Mouse (Mus musculus): ENCODE results near the gene Ppp2r3a. TPM values are rescaled to one million over a fixed set of nuclear protein-coding genes. Genes with fewer than 3 reads are reported as not detected.

The Ppp2r3a gene
- total RNA-seq, 2 experiments from 2014 or later = 29.0 to 30.9 TPM

- no peak for TF ChIP-seq CTCF (conservative IDR thresholded peaks at IDR 0.05)
- DNase-seq (ENCODE audit: low spot score in 2 of 2) = no peak
- Histone ChIP-seq H3K4me3 (no peak overlapping the region), H3K27ac (no peak overlapping the region)
These were observed 6.1 kb downstream of the Ppp2r3a start for GRCm38 (mm10) chr9:101245493-101245892.

DNA sequence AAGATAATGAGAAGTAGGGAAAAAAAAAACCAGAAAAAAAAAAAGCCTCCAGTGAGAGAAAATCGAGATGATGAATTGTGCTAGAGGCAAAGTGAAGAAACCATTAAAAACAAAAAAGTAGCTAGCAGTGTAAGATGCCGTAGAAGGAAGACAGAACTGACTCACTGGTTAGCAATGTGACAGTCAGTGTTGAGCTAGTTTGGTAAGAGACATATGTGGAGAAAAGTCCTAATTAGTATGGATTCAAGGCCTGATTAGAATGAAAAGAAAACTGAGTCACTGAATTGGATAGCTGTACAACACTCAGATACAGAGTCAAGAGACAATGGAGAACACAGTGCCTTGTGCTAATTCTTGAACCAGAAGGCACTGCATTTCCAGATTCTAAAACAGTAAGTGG, 7.9 kb downstream of the Ppp2r3a start:
- Histone ChIP-seq H3K27ac (peak overlapping the region; percentile 40; the same call in 1 of the 2 replicates), H3K4me3 (no peak overlapping the region)
- DNase-seq (ENCODE audit: low spot score in 2 of 2) = no peak
- TF ChIP-seq CTCF (conservative IDR thresholded peaks at IDR 0.05) = no peak

GRCm38 (mm10) chr9:101240161-101240560, 11.4 kb downstream of the Ppp2r3a start:
- DNase-seq (ENCODE audit: low spot score in 2 of 2) = no peak
- TF ChIP-seq CTCF (conservative IDR thresholded peaks at IDR 0.05) = no peak
- no peak overlapping the region for H3K27ac ChIP-seq
- no peak overlapping the region for H3K4me3 ChIP-seq

DNA sequence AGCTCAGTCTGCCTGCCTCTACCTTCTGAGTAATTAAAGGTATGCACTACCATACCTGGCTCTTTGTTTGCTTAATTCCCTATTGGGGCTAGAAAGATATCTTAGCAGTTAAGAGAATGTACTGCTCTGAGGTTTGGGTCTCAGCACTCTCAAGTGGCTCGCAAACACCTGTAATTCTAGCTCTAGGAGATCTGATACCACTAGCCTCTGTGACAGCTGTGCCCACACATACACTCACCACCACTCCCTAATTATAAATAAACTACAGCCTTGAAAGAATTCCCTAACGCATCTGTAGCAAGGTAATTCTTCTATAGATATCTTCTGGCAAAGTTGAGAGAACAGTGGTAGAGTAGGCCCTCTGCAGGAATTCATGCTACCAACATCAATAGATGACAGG, 15.8 kb downstream of the Ppp2r3a start:
- no peak for DNase-seq (ENCODE audit: low spot score in 2 of 2)
- TF ChIP-seq CTCF (conservative IDR thresholded peaks at IDR 0.05) = no peak
- Histone ChIP-seq H3K27ac (no peak overlapping the region), H3K4me3 (no peak overlapping the region)

- DNase-seq (ENCODE audit: low spot score in 2 of 2) = no peak
- Histone ChIP-seq H3K27ac (no peak overlapping the region), H3K4me3 (no peak overlapping the region)
- no peak for TF ChIP-seq CTCF (conservative IDR thresholded peaks at IDR 0.05)
These were observed 19.6 kb downstream of the Ppp2r3a start for GRCm38 (mm10) chr9:101232034-101232433.

DNA sequence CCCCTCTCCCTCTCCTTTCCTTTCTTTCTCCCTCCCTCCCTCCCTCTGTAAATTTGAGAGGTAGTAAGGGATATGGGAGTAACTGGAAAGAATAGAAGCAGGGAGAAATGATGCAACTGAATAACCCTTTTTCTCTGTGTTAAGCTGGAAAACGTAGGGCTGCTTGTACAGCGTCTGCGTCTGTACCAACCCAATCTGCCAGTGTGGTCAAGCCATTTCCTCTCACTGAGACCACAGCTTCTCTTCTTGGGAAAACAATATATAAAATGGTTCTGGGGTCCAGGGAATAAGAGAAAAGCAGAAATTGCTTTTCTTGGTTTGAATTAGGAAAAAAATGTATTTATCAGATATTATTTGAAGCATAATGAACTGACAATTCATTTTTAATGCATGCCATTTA, 21.6 kb downstream of the Ppp2r3a start:
- no peak for DNase-seq (ENCODE audit: low spot score in 2 of 2)
- H3K4me3 ChIP-seq = no peak overlapping the region
- H3K27ac ChIP-seq = no peak overlapping the region
- TF ChIP-seq CTCF (conservative IDR thresholded peaks at IDR 0.05) = no peak

GRCm38 (mm10) chr9:101228892-101229291, 22.7 kb downstream of the Ppp2r3a start:
- H3K27ac ChIP-seq = no peak overlapping the region
- DNase-seq (ENCODE audit: low spot score in 2 of 2) = no peak
- no peak overlapping the region for H3K4me3 ChIP-seq
- TF ChIP-seq CTCF (conservative IDR thresholded peaks at IDR 0.05) = no peak

DNA sequence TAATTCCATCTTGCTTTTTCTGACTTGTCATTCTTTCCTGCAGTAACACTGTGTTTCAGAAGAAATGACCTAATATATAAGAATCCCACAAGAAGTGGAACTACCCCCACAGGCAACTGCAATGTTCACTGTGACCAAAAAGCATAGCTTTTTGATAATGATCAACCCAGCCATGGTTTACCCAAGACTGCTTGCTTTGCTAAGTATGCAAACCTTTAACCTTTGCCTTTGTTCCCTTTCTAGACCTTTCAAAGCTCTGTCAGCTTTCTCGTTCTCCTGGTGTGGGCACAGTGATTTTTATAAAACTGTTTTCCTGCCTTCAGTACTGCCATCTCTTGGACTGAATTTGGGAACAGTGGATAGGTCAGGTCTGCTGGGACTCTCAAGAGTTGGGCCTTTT, 43.6 kb downstream of the Ppp2r3a start:
- DNase-seq (ENCODE audit: low spot score in 2 of 2) = no peak
- no peak for TF ChIP-seq CTCF (conservative IDR thresholded peaks at IDR 0.05)
- Histone ChIP-seq H3K4me3 (no peak overlapping the region), H3K27ac (no peak overlapping the region)

- no peak for DNase-seq (ENCODE audit: low spot score in 2 of 2)
- peak overlapping the region; percentile 48; the same call in 1 of the 2 replicates for H3K27ac ChIP-seq
- H3K4me3 ChIP-seq = no peak overlapping the region
- TF ChIP-seq CTCF (conservative IDR thresholded peaks at IDR 0.05) = no peak
These were observed 45.1 kb downstream of the Ppp2r3a start for GRCm38 (mm10) chr9:101206516-101206915.

DNA sequence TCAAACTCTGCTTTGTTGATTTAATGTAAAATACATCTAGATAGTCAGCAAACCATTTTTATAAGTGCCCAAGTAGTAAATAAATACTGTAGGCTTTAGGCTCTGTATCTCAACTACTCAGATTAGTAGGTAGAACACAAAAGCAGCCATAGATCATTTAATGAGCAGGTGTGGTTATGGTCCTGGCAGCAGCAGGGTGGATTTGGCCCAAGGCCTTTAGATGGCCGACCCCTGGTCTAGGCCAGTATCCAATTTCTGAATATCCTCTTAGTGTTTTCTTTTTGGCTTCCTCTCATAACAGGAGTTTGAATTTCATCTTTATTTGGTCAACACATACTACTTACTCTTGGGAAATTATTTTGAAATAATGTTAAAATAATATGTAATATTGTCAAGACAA, 46.4 kb downstream of the Ppp2r3a start:
- DNase-seq (ENCODE audit: low spot score in 2 of 2) = no peak

DNA sequence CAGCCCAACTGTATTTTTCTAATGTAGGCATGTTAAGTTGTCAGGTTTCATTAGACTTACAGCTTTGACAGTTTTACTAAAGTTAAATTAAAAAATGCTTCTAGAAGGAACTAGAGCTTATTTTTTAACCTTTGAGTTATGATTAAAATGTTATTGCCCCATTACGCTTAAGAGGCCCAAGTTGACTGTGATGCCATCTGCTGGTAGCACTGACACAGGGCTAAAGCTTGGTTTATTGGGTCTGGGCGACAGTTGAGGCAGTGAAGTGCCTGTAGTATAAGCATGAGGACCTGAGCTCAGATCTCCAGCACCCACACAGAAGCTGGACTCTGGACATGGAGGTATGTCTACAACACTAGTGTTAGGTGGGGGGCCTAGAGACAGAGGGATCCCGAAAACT, 47.5 kb downstream of the Ppp2r3a start:
- TF ChIP-seq CTCF (conservative IDR thresholded peaks at IDR 0.05) = peak; percentile 53
- no peak overlapping the region for H3K27ac ChIP-seq
- no peak for DNase-seq (ENCODE audit: low spot score in 2 of 2)
- no peak overlapping the region for H3K4me3 ChIP-seq

More for the DNA sequence above, 46.4 kb downstream of the Ppp2r3a start:
- H3K4me3 ChIP-seq = no peak overlapping the region
- no peak for TF ChIP-seq CTCF (conservative IDR thresholded peaks at IDR 0.05)
- no peak overlapping the region for H3K27ac ChIP-seq

DNA sequence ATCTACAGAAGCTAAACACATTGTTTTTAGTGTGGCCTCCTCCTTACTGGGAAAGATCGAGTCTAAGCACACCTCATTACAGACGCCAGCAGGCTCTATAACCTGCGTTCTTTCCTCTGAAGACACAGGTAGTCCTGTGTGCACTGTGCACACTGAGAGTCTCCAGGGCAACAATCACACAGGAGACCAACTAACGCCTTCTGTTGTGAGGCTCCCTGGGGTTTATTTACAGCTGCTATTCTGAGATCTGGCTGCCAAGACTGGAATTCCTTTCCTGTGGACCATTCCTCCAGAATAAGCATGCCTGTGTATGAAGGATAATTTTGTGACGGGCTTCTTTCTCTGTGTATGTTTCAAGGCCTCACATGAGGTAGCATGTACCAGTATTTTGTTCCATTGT, 51.0 kb downstream of the Ppp2r3a start:
- no peak for DNase-seq (ENCODE audit: low spot score in 2 of 2)
- TF ChIP-seq CTCF (conservative IDR thresholded peaks at IDR 0.05) = no peak
- no peak overlapping the region for H3K4me3 ChIP-seq
- H3K27ac ChIP-seq = peak overlapping the region; percentile 61; the same call in 1 of the 2 replicates

DNA sequence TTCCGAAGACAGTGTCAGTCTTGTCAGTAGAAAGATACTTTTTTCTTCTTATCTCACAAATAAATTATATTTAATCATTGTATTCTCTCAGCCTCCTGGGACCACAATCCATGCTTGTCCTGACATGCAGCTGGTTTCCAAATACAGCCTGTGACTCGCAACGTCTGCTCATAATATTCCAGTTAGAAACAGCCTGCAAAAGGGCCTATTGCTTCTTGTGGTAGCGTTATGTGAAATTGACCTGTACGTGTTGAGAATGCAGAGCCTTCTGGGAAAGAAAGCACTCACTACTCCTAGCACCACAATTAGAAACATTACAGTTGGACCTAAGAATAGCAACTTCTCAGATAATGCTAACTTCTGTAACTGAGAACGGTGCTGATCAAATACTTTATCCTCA, 52.8 kb downstream of the Ppp2r3a start:
- no peak overlapping the region; the same call in 1 of the 2 replicates for H3K4me3 ChIP-seq
- DNase-seq (ENCODE audit: low spot score in 2 of 2) = no peak
- peak overlapping the region; percentile 56; the same call in 1 of the 2 replicates for H3K27ac ChIP-seq
- no peak for TF ChIP-seq CTCF (conservative IDR thresholded peaks at IDR 0.05)

GRCm38 (mm10) chr9:101198261-101198660, 53.3 kb downstream of the Ppp2r3a start:
- DNase-seq (ENCODE audit: low spot score in 2 of 2) = no peak
- TF ChIP-seq CTCF (conservative IDR thresholded peaks at IDR 0.05) = no peak
- no peak overlapping the region for H3K4me3 ChIP-seq
- peak overlapping the region; percentile 56; the same call in 1 of the 2 replicates for H3K27ac ChIP-seq

Data from layer of hippocampus, adult 2 months (tissue).